Mouse (Mus musculus) liver, embryonic 16.5 days (tissue): ENCODE results near the gene Gm20817. TPM values are rescaled to one million over a fixed set of nuclear protein-coding genes. Genes with fewer than 3 reads are reported as not detected.
"Not testable (repeated sequence)": the region's sequence is repeated elsewhere in the genome, so short reads cannot be mapped to it uniquely, and the experiment has no call there.

Source experiments
- ATAC-seq: fragments of 200-750 bp; cut with Nextera tagmentation; 2 replicates; pipeline ENCODE4 v1.8.0; 2017; ENCODE audit warnings: low read depth, mild to moderate bottlenecking, moderate number of reproducible peaks, moderate library complexity
- H3K27ac ChIP-seq: fragments of 300-500 bp; sonication (generic); 2 replicates; pipeline ENCODE4 v1.5.1; 2014; ENCODE audit warnings: mild to moderate bottlenecking, low read length
- H3K27me3 ChIP-seq: fragments of 300-500 bp; sonication (generic); 2 replicates; pipeline ENCODE4 v1.6.1; 2014; ENCODE audit warnings: low read depth, low read length, mixed read lengths; ENCODE audit not compliant: control insufficient read depth, insufficient read depth
- H3K36me3 ChIP-seq: fragments of 300-500 bp; sonication (generic); 2 replicates; pipeline ENCODE4 v1.6.1; 2014; ENCODE audit warnings: mild to moderate bottlenecking; ENCODE audit not compliant: control insufficient read depth, insufficient read depth
- H3K4me1 ChIP-seq: fragments of 300-500 bp; sonication (generic); 2 replicates; pipeline ENCODE4 v1.6.1; 2014; ENCODE audit warnings: low read depth, low read length, mixed read lengths; ENCODE audit not compliant: control insufficient read depth
- H3K4me2 ChIP-seq: fragments of 300-500 bp; sonication (generic); 2 replicates; pipeline ENCODE4 v1.6.1; 2014; ENCODE audit warnings: low read depth, low read length, mixed read lengths
- H3K4me3 ChIP-seq: fragments of 300-500 bp; sonication (generic); 2 replicates; pipeline ENCODE4 v1.5.1; 2014; ENCODE audit warnings: low read depth, mild to moderate bottlenecking, low read length
- H3K9ac ChIP-seq: fragments of 300-500 bp; sonication (generic); 2 replicates; pipeline ENCODE4 v1.6.1; 2014; ENCODE audit warnings: low read depth, low read length
- H3K9me3 ChIP-seq: fragments of 300-500 bp; sonication (generic); replicated peaks from 2 replicates; pipeline ENCODE4 v1.6.1; 2016; ENCODE audit warnings: low read length; ENCODE audit not compliant: control insufficient read depth
- WGBS: fragments of 180-500 bp; shearing (Covaris S2); extraction: QIAGEN DNeasy Blood & Tissue Kit; methylation state at CpG from one replicate; pipeline ENCODE4 v1.1.7; 2014; ENCODE audit not compliant: insufficient replicate concordance; 5-methylcytosine and 5-hydroxymethylcytosine counted together
- polyA plus RNA-seq: library from polyadenylated mRNA; unstranded; fragments of >200 nt; fragmentation: Nextera tagmentation; extraction: Ambion mirVana; gene quantifications from 2 replicates; pipeline ENCODE4 v1.2.1, GENCODE M21; 2015

The Gm20817 gene
- polyA plus RNA-seq: not detected in 2 replicates

- H3K27me3 ChIP-seq, H3K27ac ChIP-seq, H3K36me3 ChIP-seq, H3K4me3 ChIP-seq, H3K4me2 ChIP-seq, H3K4me1 ChIP-seq, H3K9me3 ChIP-seq, H3K9ac ChIP-seq, ATAC-seq: not testable (repeated sequence)
- no CpG with 5 or more reads among the region's 5 CpGs for WGBS
Measured at GRCm38 (mm10) chrY:68832628-68833027, at the start of gene Gm20817. Gene Gm20817, minus strand, starts transcription at chrY:68832728.
